Comparison of ENCODE assay signal across 16 mouse cellular contexts in genomic region chr11:114031491-114031890, GRCm38 (mm10).
"Had no signal": no experiment of that assay in that cellular context is flagged by ENCODE, and none has a peak within 500 bp of the region (broad histone marks: within the 10 kb centered on the region; RNA-seq: fewer than 3 reads in every experiment).

No protein-coding gene starts in this region.

- ATAC-seq: liver, embryonic 12.5 days; midbrain, embryonic 15.5 days had no signal

- DNase-seq: kidney, adult 11 months; kidney, adult 9 months; kidney, postnatal 36 days; layer of hippocampus, adult 9-11 months; layer of hippocampus, postnatal 36 days; lung, embryonic 14.5 days; lung, postnatal 10 days; lung, postnatal 4 days; right cerebral cortex, adult 18-20 months; right cerebral cortex, postnatal 25 days; thymus, postnatal 4 days had no signal

- H3K4me2 ChIP-seq: limb, embryonic 12.5 days; liver, embryonic 12.5 days; lung, embryonic 14.5 days; midbrain, embryonic 11.5 days; midbrain, embryonic 15.5 days had no signal

- H3K36me3 ChIP-seq: limb, embryonic 12.5 days; liver, embryonic 12.5 days; midbrain, embryonic 15.5 days had no signal

- H3K27me3 ChIP-seq: liver, embryonic 12.5 days; midbrain, embryonic 15.5 days had no signal

- H3K9me3 ChIP-seq: limb, embryonic 12.5 days; liver, embryonic 12.5 days; midbrain, embryonic 15.5 days had no signal

- H3K27ac ChIP-seq: kidney, postnatal 0 days; limb, embryonic 12.5 days; liver, embryonic 12.5 days; midbrain, embryonic 15.5 days had no signal

- H3K4me3 ChIP-seq: limb, embryonic 12.5 days; liver, embryonic 12.5 days; midbrain, embryonic 15.5 days had no signal

- H3K9ac ChIP-seq: limb, embryonic 12.5 days; liver, embryonic 12.5 days; lung, embryonic 14.5 days; midbrain, embryonic 15.5 days had no signal
